Mouse (Mus musculus) macrophage (primary cell): ENCODE results near the gene Fgf8. TPM values are rescaled to one million over a fixed set of nuclear protein-coding genes. Genes with fewer than 3 reads are reported as not detected.
A peak's percentile ranks its signal among the peaks of the same experiment; 100 is the strongest.

Source experiments
- H3K27ac ChIP-seq: fragments of 350-480 bp; formaldehyde crosslinking; 2 replicates; pipeline ENCODE4 v1.9.0; 2021
- H3K36me3 ChIP-seq: fragments of 350-480 bp; formaldehyde crosslinking; 2 replicates; pipeline ENCODE4 v1.9.0; 2021; ENCODE audit errors: inconsistent target
- H3K4me3 ChIP-seq: fragments of 350-480 bp; formaldehyde crosslinking; 2 replicates; pipeline ENCODE4 v1.9.0; 2021; ENCODE audit errors: inconsistent target
- H3K79me2 ChIP-seq: fragments of 350-480 bp; formaldehyde crosslinking; 2 replicates; pipeline ENCODE4 v1.9.0; 2021; ENCODE audit errors: inconsistent target
- WGBS: methylation state at CpG from one replicate; pipeline ENCODE4 v1.1.7; 2026; ENCODE audit warnings: inconsistent platforms; ENCODE audit not compliant: missing documents; 5-methylcytosine and 5-hydroxymethylcytosine counted together
- polyA plus RNA-seq: library from polyadenylated mRNA; stranded (reverse); fragments of 250-400 nt; gene quantifications from 3 replicates; pipeline ENCODE4 v1.2.4, GENCODE M21; 2018; ENCODE audit warnings: inconsistent platforms

Fgf8 gene
- polyA plus RNA-seq, 1 experiment from 2014 or later, result not detected

GRCm38 (mm10) chr19:45771501-45771900 is 28.8 kb upstream of the Fgf8 start:
- 69% methylated on average over 4 of the region's 5 CpGs for WGBS
- peaks cover 92% of the 10 kb centered on the region for H3K36me3 ChIP-seq
- H3K79me2 ChIP-seq, result peaks cover 100% of the 10 kb centered on the region
- no peak overlapping the region for H3K4me3 ChIP-seq
- no peak overlapping the region for H3K27ac ChIP-seq

DNA sequence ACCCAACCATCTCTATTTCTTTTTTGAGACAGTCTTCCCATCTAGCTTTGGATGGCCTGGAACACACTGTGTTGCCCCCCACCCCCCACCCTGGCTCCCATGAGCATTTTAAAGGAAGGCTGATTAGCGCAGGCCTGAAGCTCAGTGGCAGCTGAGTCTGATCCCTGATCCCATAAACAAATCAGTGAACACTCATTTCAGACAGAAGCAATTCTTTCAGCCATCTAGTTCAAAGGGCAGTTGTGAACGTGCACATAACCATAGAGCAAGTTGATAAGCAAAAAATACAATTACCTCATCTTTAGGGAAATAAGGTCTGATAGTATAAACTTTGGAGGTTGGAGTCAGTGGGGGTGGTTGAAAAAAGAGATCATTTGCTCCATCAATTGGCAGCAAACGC is 18.1 kb upstream of the Fgf8 start:
- Histone ChIP-seq H3K4me3 (no peak overlapping the region), H3K36me3 (peaks cover 90% of the 10 kb centered on the region), H3K27ac (no peak overlapping the region), H3K79me2 (peaks cover 32% of the 10 kb centered on the region; the same call in 1 of the 2 replicates)
- WGBS, result 97% methylated on average over 3 of the region's 3 CpGs

DNA sequence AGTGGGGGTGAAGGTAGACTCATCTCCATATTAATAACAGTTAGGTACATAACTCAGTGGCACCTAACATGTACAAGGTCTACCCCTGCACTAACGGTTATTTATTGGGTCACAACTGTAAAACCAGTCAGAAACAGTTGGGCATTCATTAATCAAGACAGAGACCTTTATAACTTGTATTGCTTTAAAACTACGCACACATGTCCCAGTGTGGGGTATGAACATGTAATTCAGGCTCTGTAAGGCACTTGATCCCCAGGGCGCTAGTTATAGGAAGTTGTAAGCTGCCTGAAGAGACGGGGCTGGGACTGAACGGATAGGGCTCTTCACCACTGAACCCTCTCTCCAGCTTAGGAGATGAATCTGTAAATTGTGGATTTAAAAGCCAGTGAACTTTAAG is 16.0 kb upstream of the Fgf8 start:
- H3K36me3 ChIP-seq, result peaks cover 92% of the 10 kb centered on the region
- H3K79me2 ChIP-seq, result peaks cover 18% of the 10 kb centered on the region; the same call in 1 of the 2 replicates
- 98% methylated on average over 5 of the region's 5 CpGs for WGBS
- H3K4me3 ChIP-seq, result no peak overlapping the region
- H3K27ac ChIP-seq, result no peak overlapping the region

GRCm38 (mm10) chr19:45753551-45753950 is 10.8 kb upstream of the Fgf8 start:
- Histone ChIP-seq H3K27ac (no peak overlapping the region), H3K36me3 (peaks cover 67% of the 10 kb centered on the region), H3K79me2 (peaks cover 26% of the 10 kb centered on the region; the same call in 1 of the 2 replicates), H3K4me3 (no peak overlapping the region)
- WGBS, result 90% methylated on average over 3 of the region's 3 CpGs

DNA sequence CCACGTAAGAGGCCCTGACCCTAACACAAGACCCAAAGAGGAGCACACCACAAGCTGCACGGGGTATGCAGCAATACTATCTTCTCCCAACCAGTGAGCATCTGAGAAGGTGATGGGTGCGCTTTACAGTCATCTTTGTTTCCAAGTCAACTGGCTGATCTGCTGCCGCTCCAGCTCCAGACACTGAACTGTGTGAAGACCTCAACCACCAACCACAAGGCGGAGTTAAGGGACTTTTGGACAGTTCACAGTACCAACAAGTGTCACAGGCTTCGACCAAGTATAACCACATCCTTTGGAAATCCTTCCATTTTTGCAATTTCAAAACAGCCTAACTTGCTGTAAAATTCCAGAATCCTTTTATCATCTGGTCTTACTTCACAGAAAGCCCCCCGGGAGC is 9.2 kb upstream of the Fgf8 start:
- H3K79me2 ChIP-seq, result peaks cover 26% of the 10 kb centered on the region; the same call in 1 of the 2 replicates
- H3K27ac ChIP-seq, result no peak overlapping the region
- H3K36me3 ChIP-seq, result peaks cover 52% of the 10 kb centered on the region
- 63% methylated on average over 7 of the region's 7 CpGs for WGBS
- no peak overlapping the region for H3K4me3 ChIP-seq

- H3K4me3 ChIP-seq, result peak within 1 kb of the TSS; percentile 59
- H3K27ac ChIP-seq, result no peak within 1 kb of the TSS
- H3K79me2 ChIP-seq, result peaks cover 26% of the 10 kb centered on the region; the same call in 1 of the 2 replicates
- under 1% methylated on average over 50 of the region's 60 CpGs for WGBS
- H3K36me3 ChIP-seq, result peaks cover 31% of the 10 kb centered on the region
These were observed 6.7 kb upstream of the Fgf8 start, which contains the start of gene Npm3 for GRCm38 (mm10) chr19:45749243-45750043. Gene Npm3, minus strand, starts transcription at chr19:45749591.

DNA sequence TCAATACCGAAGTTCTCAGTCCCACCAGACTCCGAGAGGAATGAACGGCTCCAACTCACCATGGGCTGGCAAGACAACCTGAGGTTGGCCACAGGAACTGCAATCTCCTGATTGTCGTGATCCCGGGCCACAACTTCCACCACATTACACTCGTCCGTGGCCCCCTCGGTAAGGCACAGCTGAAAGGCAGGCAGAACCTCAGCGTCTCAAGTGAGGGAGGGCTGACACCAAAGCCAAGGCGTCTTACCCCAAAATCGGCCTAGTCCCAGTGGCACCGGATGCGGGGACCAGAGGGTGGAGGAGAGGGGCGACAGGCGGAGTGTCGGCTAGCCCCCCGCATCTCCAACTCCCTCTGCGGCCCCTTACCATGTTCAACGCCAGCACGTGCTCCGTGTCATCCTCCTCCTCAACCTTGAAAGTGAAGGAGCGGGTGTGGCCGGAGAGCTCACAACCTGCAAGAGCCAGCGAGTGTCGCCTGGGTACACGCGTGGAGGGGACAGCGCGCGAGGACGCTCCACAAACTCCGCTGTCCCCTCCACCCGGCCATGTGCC is 6.1 kb upstream of the Fgf8 start:
- Histone ChIP-seq H3K4me3 (peak overlapping the region; percentile 59), H3K36me3 (peaks cover 24% of the 10 kb centered on the region), H3K27ac (no peak overlapping the region), H3K79me2 (peaks cover 20% of the 10 kb centered on the region; the same call in 1 of the 2 replicates)
- WGBS, result 2% methylated on average over 33 of the region's 33 CpGs

- WGBS, result 54% methylated on average over 9 of the region's 9 CpGs
- Histone ChIP-seq H3K4me3 (peak overlapping the region; percentile 59), H3K79me2 (peaks cover 17% of the 10 kb centered on the region; the same call in 1 of the 2 replicates), H3K36me3 (peaks cover 18% of the 10 kb centered on the region; the same call in 1 of the 2 replicates), H3K27ac (no peak overlapping the region)
These were observed 5.5 kb upstream of the Fgf8 start for GRCm38 (mm10) chr19:45748206-45748605.

DNA sequence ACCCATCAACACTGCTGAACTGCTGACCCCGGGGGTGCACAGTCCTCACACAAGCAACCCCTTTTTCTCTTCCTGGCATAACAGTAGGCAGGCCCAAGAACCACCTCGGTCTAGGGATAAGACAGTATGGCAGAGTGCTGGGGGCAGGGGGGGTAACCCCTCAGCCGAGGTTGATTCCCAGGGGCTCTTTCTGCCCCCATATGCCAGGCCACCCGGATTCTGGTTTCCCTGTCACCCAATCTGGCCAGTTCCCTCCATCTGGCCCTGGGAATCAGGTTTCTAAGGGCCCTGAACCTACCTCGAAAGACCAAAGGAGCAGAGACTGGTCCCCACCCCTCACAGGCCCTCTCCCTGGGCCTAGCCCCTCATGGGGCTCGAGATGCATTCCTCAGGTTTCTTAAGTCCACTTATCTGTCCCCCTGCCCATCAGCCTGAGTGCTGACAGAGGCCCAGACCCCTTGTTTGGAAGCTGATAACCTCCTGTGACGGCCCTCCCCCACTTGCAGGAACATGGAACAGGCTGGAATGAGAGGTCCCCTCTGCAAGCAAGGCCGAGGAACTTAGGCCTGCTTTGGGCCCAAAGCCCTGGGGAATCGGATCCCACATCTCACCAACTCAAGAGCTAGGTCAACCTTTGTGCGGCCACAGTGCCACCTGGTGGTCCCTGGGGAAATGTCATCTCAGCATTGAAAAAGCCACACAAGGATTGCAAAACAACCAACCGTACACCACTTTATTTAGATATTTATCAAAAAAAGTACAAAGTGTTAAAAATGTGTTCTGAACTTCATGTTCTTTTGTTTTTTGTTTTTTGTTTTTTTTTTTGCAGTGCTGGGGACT is 4.5 kb upstream of the Fgf8 start:
- WGBS, result 50% methylated on average over 11 of the region's 11 CpGs
- no peak overlapping the region for H3K27ac ChIP-seq
- peaks cover 7% of the 10 kb centered on the region; the same call in 1 of the 2 replicates for H3K79me2 ChIP-seq
- no peak overlapping the region for H3K4me3 ChIP-seq
- peaks cover 11% of the 10 kb centered on the region; the same call in 1 of the 2 replicates for H3K36me3 ChIP-seq

DNA sequence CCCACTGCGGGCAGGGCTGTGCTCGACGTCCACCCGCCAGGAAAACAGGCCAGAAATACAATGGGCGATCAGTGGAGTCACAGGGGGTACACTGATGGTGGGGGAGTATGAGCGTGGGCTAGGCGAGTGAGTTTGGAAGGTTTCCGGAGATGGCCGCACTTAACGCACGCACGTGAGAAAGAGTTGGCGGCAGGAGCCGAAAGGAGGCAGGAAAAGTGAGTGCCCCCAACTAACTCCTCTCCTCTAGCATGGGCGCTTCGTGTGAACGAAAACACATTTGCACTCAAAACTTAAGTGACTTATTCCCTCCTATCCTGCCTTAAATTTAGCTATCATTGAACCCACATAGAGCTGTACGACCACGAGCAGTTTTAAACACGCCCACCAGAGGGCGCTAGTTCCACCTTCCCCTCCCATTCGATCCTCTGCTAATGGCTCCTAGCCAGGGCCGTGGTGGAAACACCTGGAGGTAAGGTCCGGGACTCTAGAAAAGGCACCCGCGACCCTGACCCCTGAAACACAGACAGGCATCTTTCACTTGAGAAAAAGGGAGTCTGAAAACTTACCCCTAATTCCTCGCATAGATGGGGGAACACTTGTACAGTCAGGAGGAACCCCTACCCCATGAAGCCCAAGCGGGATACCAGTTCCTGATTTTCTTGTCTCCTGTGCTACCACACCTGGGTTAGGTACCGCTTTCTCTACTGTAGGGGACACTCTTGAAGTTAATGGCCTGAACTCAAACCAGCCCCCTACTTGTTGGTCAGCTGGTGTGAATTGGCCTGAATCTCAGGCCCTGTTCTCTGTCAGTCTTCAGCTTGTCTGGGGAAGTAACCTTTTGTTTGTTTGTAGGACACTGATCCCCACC is 3.7 kb upstream of the Fgf8 start:
- WGBS, result 23% methylated on average over 28 of the region's 29 CpGs
- no peaks in the 10 kb centered on the region; the same call in 1 of the 2 replicates for H3K79me2 ChIP-seq
- no peak overlapping the region for H3K27ac ChIP-seq
- peaks cover 2% of the 10 kb centered on the region; the same call in 1 of the 2 replicates for H3K36me3 ChIP-seq
- H3K4me3 ChIP-seq, result no peak overlapping the region

DNA sequence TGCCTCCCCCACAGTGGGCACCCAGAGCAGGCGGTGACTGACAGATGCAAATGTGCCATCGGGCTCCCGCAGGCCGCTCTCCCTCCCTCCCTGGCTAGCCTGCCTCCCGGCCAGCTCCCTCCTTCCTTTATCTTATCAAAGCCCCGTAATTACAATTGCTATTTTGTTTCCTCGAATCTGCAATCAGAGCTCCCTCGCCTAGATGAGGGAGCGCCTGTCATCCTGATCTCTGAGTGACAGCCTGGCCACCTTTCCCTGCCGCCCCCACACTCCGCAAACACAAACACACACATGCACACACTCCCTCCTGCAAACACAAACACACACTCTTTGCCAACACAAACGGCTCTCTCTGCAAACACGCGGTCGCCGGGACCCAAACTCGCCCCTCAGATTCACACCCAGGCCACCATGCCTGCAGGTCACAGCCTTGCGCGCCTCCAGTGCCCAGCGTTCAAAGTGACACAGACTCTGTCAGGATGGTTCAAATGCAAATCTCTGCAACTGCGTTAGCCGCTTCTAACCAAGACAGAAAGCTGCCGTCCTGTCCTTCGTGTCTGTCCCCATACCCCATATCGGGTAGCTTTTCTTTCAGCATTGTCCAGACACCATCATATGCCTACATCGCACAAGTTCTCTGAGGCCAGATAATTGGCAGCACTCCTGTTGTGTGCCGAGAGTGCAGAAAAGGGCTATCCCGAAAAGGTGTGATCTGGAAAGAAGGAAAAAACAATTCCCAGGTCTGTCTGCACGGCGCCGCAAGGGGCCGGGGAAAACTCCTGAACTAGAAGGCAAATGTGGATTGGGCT is 2.8 kb upstream of the Fgf8 start:
- Histone ChIP-seq H3K79me2 (no peaks in the 10 kb centered on the region; the same call in 1 of the 2 replicates), H3K36me3 (no peaks in the 10 kb centered on the region), H3K4me3 (no peak overlapping the region), H3K27ac (no peak overlapping the region)
- 37% methylated on average over 32 of the region's 32 CpGs for WGBS

DNA sequence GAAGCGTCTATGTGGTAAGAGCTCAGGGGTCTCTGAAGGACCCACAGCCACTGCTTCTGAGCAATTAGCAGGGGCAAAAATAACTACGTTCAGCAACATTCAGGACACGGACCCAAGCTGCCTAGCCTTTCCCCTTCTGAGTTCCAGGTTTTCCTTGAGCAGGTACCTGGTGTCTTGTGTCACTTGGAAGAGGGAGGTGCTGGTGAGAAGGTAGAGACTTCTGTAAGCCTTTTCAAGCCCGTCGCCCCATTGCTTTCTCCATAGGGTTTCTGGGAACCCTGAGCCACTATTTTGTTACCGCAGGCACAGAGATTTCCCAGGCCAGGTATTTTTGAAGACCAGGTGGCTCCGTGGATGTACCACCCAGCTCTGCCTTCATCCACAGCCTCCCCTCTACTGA is 904 bp upstream of the Fgf8 start:
- WGBS, result 88% methylated on average over 7 of the region's 7 CpGs
- Histone ChIP-seq H3K4me3 (no peak overlapping the region), H3K36me3 (no peaks in the 10 kb centered on the region), H3K27ac (no peak overlapping the region), H3K79me2 (no peaks in the 10 kb centered on the region; the same call in 1 of the 2 replicates)

DNA sequence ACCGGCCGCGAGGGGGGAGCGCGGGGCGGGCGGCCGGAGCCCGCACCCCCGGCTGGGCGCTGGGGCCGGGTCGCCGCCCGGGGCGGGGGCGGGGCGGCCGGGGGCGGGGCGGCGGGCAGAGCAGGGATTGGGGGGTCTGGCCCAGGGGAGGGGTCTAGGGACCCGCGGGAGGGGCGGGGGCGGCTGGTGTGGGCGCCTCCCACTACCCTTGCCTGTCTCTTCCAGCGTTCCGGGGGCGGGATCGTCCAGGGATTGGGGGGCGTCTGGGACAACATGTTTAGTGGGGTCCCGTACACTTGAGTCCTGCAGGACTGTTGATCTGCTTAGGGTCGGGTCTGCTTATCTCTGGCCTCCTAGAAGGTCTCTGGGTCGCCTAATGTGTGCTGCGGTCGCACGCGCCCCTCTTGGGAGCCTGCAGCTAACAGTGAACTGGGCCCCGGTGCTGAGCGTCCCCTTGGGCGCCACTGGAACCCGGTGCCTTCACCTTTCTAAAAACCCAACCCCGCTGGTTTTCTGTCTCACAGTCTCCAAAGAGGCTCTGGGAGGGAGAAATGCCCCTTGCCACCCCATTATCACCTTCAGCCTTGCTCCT is 365 bp upstream of the Fgf8 start:
- 26% methylated on average over 19 of the region's 44 CpGs for WGBS
- Histone ChIP-seq H3K27ac (no peak overlapping the region), H3K79me2 (no peaks in the 10 kb centered on the region), H3K4me3 (no peak overlapping the region), H3K36me3 (no peaks in the 10 kb centered on the region)
